Mouse (Mus musculus): ENCODE measurements around the gene 4933400A11Rik. TPM values are rescaled to one million over a fixed set of nuclear protein-coding genes. Genes with fewer than 3 reads are reported as not detected.

Gene 4933400A11Rik
- polyA plus RNA-seq, 1 experiment = not detected

GRCm38 (mm10) chrX:169735387-169735969 is 44.0 kb downstream of the 4933400A11Rik start:
- TF ChIP-seq CTCF (IDR thresholded peaks at IDR 0.05; ENCODE audit: control insufficient read depth, insufficient read depth, low read length) (no peak), POLR2A (IDR thresholded peaks at IDR 0.05; ENCODE audit: borderline replicate concordance, control insufficient read depth, low read depth, low read length) (no peak)
- no peak overlapping the region for H3K27ac ChIP-seq (ENCODE audit: control insufficient read depth, insufficient read depth, low read depth, low read length, poor library complexity)
- no peaks in the 10 kb centered on the region for H3K4me1 ChIP-seq (ENCODE audit: control insufficient read depth, insufficient read depth, low read length)
- 63% methylated on average over 3 of the region's 3 CpGs for WGBS
- no peak overlapping the region for H3K4me3 ChIP-seq (replicated peaks; ENCODE audit: control insufficient read depth, low read depth, low read length)

Other genes with a start within 250 kb of the 4933400A11Rik start
- 8.8 and 33.3 TPM in 2 replicates for gene Mid1, start 94.4 kb downstream of the 4933400A11Rik start, polyA plus RNA-seq (2011; ENCODE audit: insufficient read depth, insufficient read length, low replicate concordance, missing spikeins)
- gene Gm21887, start 230.0 kb upstream of the 4933400A11Rik start, polyA plus RNA-seq (2011; ENCODE audit: insufficient read depth, insufficient read length, low replicate concordance, missing spikeins) = 135 and 477 TPM in 2 replicates